Mouse (Mus musculus): ENCODE results near the gene Erp29. TPM values are rescaled to one million over a fixed set of nuclear protein-coding genes. Genes with fewer than 3 reads are reported as not detected.
"Not testable (repeated sequence)": the region's sequence is repeated elsewhere in the genome, so short reads cannot be mapped to it uniquely, and the experiment has no call there.

Gene Erp29
- polyA plus RNA-seq (2014; fragmentation: Nextera tagmentation; extraction: Ambion mirVana) = 132 and 140 TPM in 2 replicates

DNA sequence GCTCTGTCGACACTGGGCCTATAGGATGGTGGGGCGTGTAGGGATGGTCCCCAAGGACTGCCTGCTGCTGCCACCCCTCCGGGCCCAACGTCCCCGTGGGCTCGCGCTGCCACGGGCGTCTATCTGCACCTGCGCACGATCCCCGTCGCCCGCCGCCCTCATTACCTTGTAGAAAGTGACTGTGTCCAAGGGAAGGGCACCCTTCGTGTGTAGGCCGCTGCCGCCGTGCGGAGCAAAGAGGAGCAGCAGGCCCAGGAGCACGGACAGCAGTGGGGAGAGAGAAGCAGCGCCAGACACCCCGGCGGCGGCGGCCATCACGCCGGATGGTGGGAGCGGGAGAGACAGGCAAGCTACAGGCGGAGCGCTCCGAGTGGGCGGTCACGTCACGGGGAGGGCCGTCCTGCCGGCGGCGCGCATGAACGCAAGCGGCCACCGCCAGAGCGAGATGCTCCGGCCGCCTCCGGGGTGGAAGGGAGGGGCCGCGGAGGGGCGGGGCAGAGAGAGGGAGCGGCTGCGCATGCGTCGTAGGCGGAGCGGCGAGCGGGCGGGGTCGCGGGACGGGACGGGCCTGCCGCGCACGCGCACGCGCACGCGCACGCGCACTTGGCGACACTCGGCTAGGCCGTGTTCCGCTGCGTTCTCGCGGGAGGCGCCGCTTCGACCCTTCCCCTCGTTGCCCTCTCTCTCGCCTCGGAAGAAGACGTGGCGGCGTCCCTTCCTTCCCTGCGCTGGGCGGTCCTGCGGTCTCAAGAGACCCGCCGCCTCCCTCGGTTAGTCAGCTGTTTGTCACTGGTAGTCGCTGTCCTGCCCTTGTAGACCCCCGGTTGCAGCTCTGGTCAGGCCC is at the start of gene Erp29:
Gene Erp29, minus strand, starts transcription at position 481 of the 844 bp plus-strand sequence.
- WGBS = under 1% methylated on average over 92 of the region's 97 CpGs
- Histone ChIP-seq H3K4me1 (ENCODE audit: control insufficient read depth, insufficient read depth, low read length) (peaks cover 25% of the 10 kb centered on the region), H3K27me3 (ENCODE audit: control insufficient read depth, insufficient read depth, low read length) (no peaks in the 10 kb centered on the region), H3K9ac (replicated peaks; ENCODE audit: low read depth, low read length) (peak within 1 kb of the TSS; percentile 97), H3K36me3 (ENCODE audit: control insufficient read depth, insufficient read depth, low read length) (peaks cover 17% of the 10 kb centered on the region), H3K9me3 (ENCODE audit: control insufficient read depth, low read depth, low read length) (no peaks in the 10 kb centered on the region), H3K27ac (ENCODE audit: low read length) (peak within 1 kb of the TSS; percentile 94), H3K4me3 (ENCODE audit: low read depth, low read length) (peak within 1 kb of the TSS; percentile 89), H3K4me2 (replicated peaks; ENCODE audit: low read depth, low read length) (peak within 1 kb of the TSS; percentile 80)
- ATAC-seq (ENCODE audit: insufficient number of reproducible peaks, insufficient read depth, low FRiP score, low read depth) = peak; percentile 94

- H3K4me1 ChIP-seq (ENCODE audit: control insufficient read depth, insufficient read depth, low read length); H3K4me3 ChIP-seq (ENCODE audit: low read depth, low read length); H3K27ac ChIP-seq (ENCODE audit: low read length); H3K27me3 ChIP-seq (ENCODE audit: control insufficient read depth, insufficient read depth, low read length); H3K9ac ChIP-seq (replicated peaks; ENCODE audit: low read depth, low read length); ATAC-seq (ENCODE audit: insufficient number of reproducible peaks, insufficient read depth, low FRiP score, low read depth); H3K4me2 ChIP-seq (replicated peaks; ENCODE audit: low read depth, low read length); H3K9me3 ChIP-seq (ENCODE audit: control insufficient read depth, low read depth, low read length); H3K36me3 ChIP-seq (ENCODE audit: control insufficient read depth, insufficient read depth, low read length): not testable (repeated sequence)
- WGBS = 72% methylated on average over 11 of the region's 17 CpGs
These were observed 49.2 kb upstream of the Erp29 start for GRCm38 (mm10) chr5:121501424-121501996.

DNA sequence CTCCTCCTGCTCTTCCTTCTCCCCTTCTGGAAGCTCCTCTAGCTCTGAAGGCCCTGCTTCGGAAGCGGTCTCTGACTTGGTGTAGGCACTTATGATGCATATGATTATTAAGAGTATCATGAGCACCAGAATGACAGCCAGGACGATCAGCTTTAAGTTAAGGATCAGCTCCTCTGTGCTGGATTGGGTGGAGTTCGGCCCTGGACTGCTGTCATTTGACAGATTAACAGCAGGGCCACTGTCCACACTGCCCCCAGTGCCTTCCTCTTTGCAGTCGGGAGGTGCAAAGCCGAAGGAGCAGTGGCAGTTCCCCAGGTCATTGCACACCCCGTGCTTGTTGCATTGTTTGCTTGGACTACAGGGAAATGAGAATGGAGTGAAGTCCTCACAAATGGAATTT is 48.4 kb upstream of the Erp29 start:
- 64% methylated on average over 7 of the region's 7 CpGs for WGBS
- no peak overlapping the region for H3K4me2 ChIP-seq (replicated peaks; ENCODE audit: low read depth, low read length)
- no peaks in the 10 kb centered on the region for H3K27me3 ChIP-seq (ENCODE audit: control insufficient read depth, insufficient read depth, low read length)
- no peaks in the 10 kb centered on the region for H3K9me3 ChIP-seq (ENCODE audit: control insufficient read depth, low read depth, low read length)
- no peaks in the 10 kb centered on the region for H3K4me1 ChIP-seq (ENCODE audit: control insufficient read depth, insufficient read depth, low read length)
- no peak overlapping the region for H3K27ac ChIP-seq (ENCODE audit: low read length)
- no peak overlapping the region for H3K4me3 ChIP-seq (ENCODE audit: low read depth, low read length)
- H3K36me3 ChIP-seq (ENCODE audit: control insufficient read depth, insufficient read depth, low read length) = no peaks in the 10 kb centered on the region
- ATAC-seq (ENCODE audit: insufficient number of reproducible peaks, insufficient read depth, low FRiP score, low read depth) = no peak
- no peak overlapping the region for H3K9ac ChIP-seq (replicated peaks; ENCODE audit: low read depth, low read length)

DNA sequence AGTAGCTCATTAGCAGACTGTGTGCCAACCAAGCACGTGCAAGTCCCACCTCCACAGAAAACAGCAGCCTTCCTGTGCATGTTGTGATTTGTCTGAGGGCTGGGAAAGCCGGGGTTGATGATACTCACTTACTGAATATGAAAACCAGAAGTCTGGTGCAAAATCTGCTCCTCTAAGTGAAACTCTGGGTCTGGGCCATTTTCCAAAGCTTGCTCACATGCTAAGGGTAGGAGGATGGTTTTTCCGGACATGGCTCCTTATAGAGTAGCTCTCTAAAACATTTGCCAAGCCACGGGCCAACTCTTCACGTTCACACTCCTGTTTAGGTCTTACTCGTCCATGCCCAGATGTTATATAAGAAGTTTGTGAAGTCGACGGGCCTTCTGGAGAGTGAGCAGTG is 41.0 kb upstream of the Erp29 start:
- Histone ChIP-seq H3K4me3 (ENCODE audit: low read depth, low read length) (no peak overlapping the region), H3K9ac (replicated peaks; ENCODE audit: low read depth, low read length) (no peak overlapping the region), H3K27ac (ENCODE audit: low read length) (no peak overlapping the region), H3K4me1 (ENCODE audit: control insufficient read depth, insufficient read depth, low read length) (no peaks in the 10 kb centered on the region), H3K4me2 (replicated peaks; ENCODE audit: low read depth, low read length) (no peak overlapping the region), H3K9me3 (ENCODE audit: control insufficient read depth, low read depth, low read length) (no peaks in the 10 kb centered on the region), H3K36me3 (ENCODE audit: control insufficient read depth, insufficient read depth, low read length) (no peaks in the 10 kb centered on the region), H3K27me3 (ENCODE audit: control insufficient read depth, insufficient read depth, low read length) (no peaks in the 10 kb centered on the region)
- 72% methylated on average over 8 of the region's 8 CpGs for WGBS
- ATAC-seq (ENCODE audit: insufficient number of reproducible peaks, insufficient read depth, low FRiP score, low read depth) = no peak

GRCm38 (mm10) chr5:121484801-121485200 is 32.5 kb upstream of the Erp29 start:
- H3K4me3 ChIP-seq (ENCODE audit: low read depth, low read length) = no peak overlapping the region
- no peaks in the 10 kb centered on the region for H3K36me3 ChIP-seq (ENCODE audit: control insufficient read depth, insufficient read depth, low read length)
- no peak for ATAC-seq (ENCODE audit: insufficient number of reproducible peaks, insufficient read depth, low FRiP score, low read depth)
- no peak overlapping the region for H3K9ac ChIP-seq (replicated peaks; ENCODE audit: low read depth, low read length)
- H3K27me3 ChIP-seq (ENCODE audit: control insufficient read depth, insufficient read depth, low read length) = no peaks in the 10 kb centered on the region
- no peak overlapping the region for H3K27ac ChIP-seq (ENCODE audit: low read length)
- no peaks in the 10 kb centered on the region for H3K9me3 ChIP-seq (ENCODE audit: control insufficient read depth, low read depth, low read length)
- 69% methylated on average over 5 of the region's 5 CpGs for WGBS
- no peaks in the 10 kb centered on the region for H3K4me1 ChIP-seq (ENCODE audit: control insufficient read depth, insufficient read depth, low read length)
- H3K4me2 ChIP-seq (replicated peaks; ENCODE audit: low read depth, low read length) = no peak overlapping the region

- H3K9me3 ChIP-seq (ENCODE audit: control insufficient read depth, low read depth, low read length) = no peaks in the 10 kb centered on the region
- no peak overlapping the region for H3K4me2 ChIP-seq (replicated peaks; ENCODE audit: low read depth, low read length)
- H3K27ac ChIP-seq (ENCODE audit: low read length) = no peak overlapping the region
- no peaks in the 10 kb centered on the region for H3K27me3 ChIP-seq (ENCODE audit: control insufficient read depth, insufficient read depth, low read length)
- no peaks in the 10 kb centered on the region for H3K36me3 ChIP-seq (ENCODE audit: control insufficient read depth, insufficient read depth, low read length)
- H3K9ac ChIP-seq (replicated peaks; ENCODE audit: low read depth, low read length) = no peak overlapping the region
- no peaks in the 10 kb centered on the region for H3K4me1 ChIP-seq (ENCODE audit: control insufficient read depth, insufficient read depth, low read length)
- ATAC-seq (ENCODE audit: insufficient number of reproducible peaks, insufficient read depth, low FRiP score, low read depth) = no peak
- H3K4me3 ChIP-seq (ENCODE audit: low read depth, low read length) = no peak overlapping the region
- WGBS = 33% methylated on average over 3 of the region's 3 CpGs
These were observed 25.4 kb upstream of the Erp29 start for GRCm38 (mm10) chr5:121477680-121478079.

- no peaks in the 10 kb centered on the region for H3K9me3 ChIP-seq (ENCODE audit: control insufficient read depth, low read depth, low read length)
- H3K9ac ChIP-seq (replicated peaks; ENCODE audit: low read depth, low read length) = no peak overlapping the region
- H3K4me2 ChIP-seq (replicated peaks; ENCODE audit: low read depth, low read length) = no peak overlapping the region
- H3K36me3 ChIP-seq (ENCODE audit: control insufficient read depth, insufficient read depth, low read length) = no peaks in the 10 kb centered on the region
- ATAC-seq (ENCODE audit: insufficient number of reproducible peaks, insufficient read depth, low FRiP score, low read depth) = no peak
- WGBS = 57% methylated on average over 1 of the region's 1 CpGs
- H3K27ac ChIP-seq (ENCODE audit: low read length) = no peak overlapping the region
- H3K27me3 ChIP-seq (ENCODE audit: control insufficient read depth, insufficient read depth, low read length) = no peaks in the 10 kb centered on the region
- H3K4me3 ChIP-seq (ENCODE audit: low read depth, low read length) = no peak overlapping the region
- no peaks in the 10 kb centered on the region for H3K4me1 ChIP-seq (ENCODE audit: control insufficient read depth, insufficient read depth, low read length)
These were observed 23.7 kb upstream of the Erp29 start for GRCm38 (mm10) chr5:121476040-121476439.

- no peak for ATAC-seq (ENCODE audit: insufficient number of reproducible peaks, insufficient read depth, low FRiP score, low read depth)
- Histone ChIP-seq H3K27ac (ENCODE audit: low read length) (no peak overlapping the region), H3K27me3 (ENCODE audit: control insufficient read depth, insufficient read depth, low read length) (no peaks in the 10 kb centered on the region), H3K9me3 (ENCODE audit: control insufficient read depth, low read depth, low read length) (no peaks in the 10 kb centered on the region), H3K4me3 (ENCODE audit: low read depth, low read length) (no peak overlapping the region), H3K36me3 (ENCODE audit: control insufficient read depth, insufficient read depth, low read length) (no peaks in the 10 kb centered on the region), H3K4me1 (ENCODE audit: control insufficient read depth, insufficient read depth, low read length) (peaks cover 4% of the 10 kb centered on the region; the same call in 1 of the 2 replicates), H3K4me2 (replicated peaks; ENCODE audit: low read depth, low read length) (no peak overlapping the region), H3K9ac (replicated peaks; ENCODE audit: low read depth, low read length) (no peak overlapping the region)
- WGBS = 62% methylated on average over 7 of the region's 7 CpGs
These were observed 22.3 kb upstream of the Erp29 start for GRCm38 (mm10) chr5:121474610-121475009.
